Mouse (Mus musculus): ENCODE results near the gene Pcsk4. TPM values are rescaled to one million over a fixed set of nuclear protein-coding genes. Genes with fewer than 3 reads are reported as not detected.
A peak's percentile ranks its signal among the peaks of the same experiment; 100 is the strongest.

Pcsk4 gene
- polyA plus RNA-seq, 1 experiment from 2014 or later = 8.6 TPM

- Histone ChIP-seq H3K4me2 (replicated peaks; ENCODE audit: low read depth, low read length) (no peak overlapping the region), H3K9me3 (ENCODE audit: low read length) (no peaks in the 10 kb centered on the region), H3K27me3 (ENCODE audit: insufficient read depth, low read length) (peaks cover 63% of the 10 kb centered on the region), H3K4me1 (ENCODE audit: insufficient read depth, low read length) (peaks cover 20% of the 10 kb centered on the region), H3K27ac (ENCODE audit: low read length) (no peak overlapping the region), H3K9ac (replicated peaks; ENCODE audit: low read length) (0 out of 2 replicates have a peak overlapping the region, but pooled peaks have one; percentile 22), H3K36me3 (ENCODE audit: insufficient read depth, low read length) (0 out of 2 replicates have a peak, but pooled peaks cover 4% of the 10 kb centered on the region), H3K4me3 (ENCODE audit: low read length) (no peak overlapping the region)
- ATAC-seq (ENCODE audit: low FRiP score, low TSS enrichment) = no peak
- 22% methylated on average over 11 of the region's 11 CpGs for WGBS
Observed at GRCm38 (mm10) chr10:80316359-80316781, 12.9 kb downstream of the Pcsk4 start.

DNA sequence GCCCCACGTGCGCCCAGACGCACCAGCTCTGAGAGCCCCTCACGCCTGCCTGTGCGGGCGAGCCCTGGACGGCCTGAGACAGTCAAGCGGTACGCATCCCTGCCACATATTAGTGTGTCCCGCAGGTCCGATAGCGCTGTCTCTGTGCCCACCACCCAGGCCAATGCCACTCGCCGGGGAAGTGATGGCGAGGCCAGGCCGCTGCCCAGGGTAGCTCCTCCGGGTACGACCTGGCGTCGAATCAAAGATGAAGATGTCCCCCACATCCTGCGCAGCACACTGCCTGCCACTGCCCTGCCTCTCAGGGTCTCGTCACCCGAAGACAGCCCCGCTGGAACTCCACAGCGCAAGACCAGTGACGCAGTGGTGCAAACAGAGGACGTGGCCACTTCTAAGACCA lies 14.0 kb downstream of the Pcsk4 start:
- Histone ChIP-seq H3K27ac (ENCODE audit: low read length) (no peak overlapping the region), H3K4me3 (ENCODE audit: low read length) (no peak overlapping the region), H3K27me3 (ENCODE audit: insufficient read depth, low read length) (peaks cover 67% of the 10 kb centered on the region), H3K4me2 (replicated peaks; ENCODE audit: low read depth, low read length) (no peak overlapping the region), H3K4me1 (ENCODE audit: insufficient read depth, low read length) (peaks cover 20% of the 10 kb centered on the region), H3K9me3 (ENCODE audit: low read length) (no peaks in the 10 kb centered on the region), H3K9ac (replicated peaks; ENCODE audit: low read length) (peak overlapping the region; percentile 23; the same call in 1 of the 2 replicates), H3K36me3 (ENCODE audit: insufficient read depth, low read length) (0 out of 2 replicates have a peak, but pooled peaks cover 4% of the 10 kb centered on the region)
- ATAC-seq (ENCODE audit: low FRiP score, low TSS enrichment) = no peak
- WGBS = 34% methylated on average over 27 of the region's 27 CpGs

GRCm38 (mm10) chr10:80314494-80315001 lies 14.8 kb downstream of the Pcsk4 start:
- Histone ChIP-seq H3K27me3 (ENCODE audit: insufficient read depth, low read length) (peaks cover 68% of the 10 kb centered on the region), H3K4me2 (replicated peaks; ENCODE audit: low read depth, low read length) (no peak overlapping the region), H3K36me3 (ENCODE audit: insufficient read depth, low read length) (0 out of 2 replicates have a peak, but pooled peaks cover 4% of the 10 kb centered on the region), H3K4me3 (ENCODE audit: low read length) (no peak overlapping the region), H3K9me3 (ENCODE audit: low read length) (no peaks in the 10 kb centered on the region), H3K27ac (ENCODE audit: low read length) (no peak overlapping the region), H3K4me1 (ENCODE audit: insufficient read depth, low read length) (peaks cover 16% of the 10 kb centered on the region), H3K9ac (replicated peaks; ENCODE audit: low read length) (no peak overlapping the region; the same call in 1 of the 2 replicates)
- no peak for ATAC-seq (ENCODE audit: low FRiP score, low TSS enrichment)
- WGBS = 42% methylated on average over 16 of the region's 16 CpGs

DNA sequence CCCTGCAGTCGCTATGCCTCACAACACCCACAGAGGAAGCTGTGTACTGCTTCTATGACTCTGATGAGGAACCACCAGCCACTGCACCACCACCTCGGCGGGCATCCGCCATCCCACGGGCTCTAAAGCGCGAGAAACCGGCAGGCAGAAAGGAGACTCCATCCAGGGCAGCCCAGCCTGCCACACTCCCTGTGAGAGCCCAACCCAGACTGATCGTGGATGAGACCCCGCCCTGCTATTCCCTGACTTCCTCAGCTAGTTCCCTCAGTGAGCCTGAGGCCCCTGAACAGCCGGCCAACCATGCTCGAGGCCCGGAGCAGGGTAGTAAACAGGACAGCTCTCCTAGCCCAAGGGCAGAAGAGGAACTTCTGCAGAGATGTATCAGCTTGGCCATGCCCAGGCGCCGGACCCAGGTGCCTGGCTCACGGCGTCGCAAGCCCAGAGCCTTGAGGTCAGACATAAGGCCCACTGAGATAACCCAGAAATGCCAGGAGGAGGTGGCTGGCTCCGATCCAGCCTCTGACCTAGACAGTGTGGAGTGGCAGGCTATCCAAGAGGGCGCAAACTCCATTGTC lies 15.6 kb downstream of the Pcsk4 start:
- Histone ChIP-seq H3K4me2 (replicated peaks; ENCODE audit: low read depth, low read length) (no peak overlapping the region), H3K27me3 (ENCODE audit: insufficient read depth, low read length) (peaks cover 71% of the 10 kb centered on the region), H3K36me3 (ENCODE audit: insufficient read depth, low read length) (no peaks in the 10 kb centered on the region), H3K9ac (replicated peaks; ENCODE audit: low read length) (peak overlapping the region; percentile 31; the same call in 1 of the 2 replicates), H3K9me3 (ENCODE audit: low read length) (no peaks in the 10 kb centered on the region), H3K27ac (ENCODE audit: low read length) (no peak overlapping the region), H3K4me1 (ENCODE audit: insufficient read depth, low read length) (peaks cover 13% of the 10 kb centered on the region; the same call in 1 of the 2 replicates), H3K4me3 (ENCODE audit: low read length) (no peak overlapping the region)
- WGBS = 40% methylated on average over 20 of the region's 20 CpGs
- no peak; the same call in 1 of the 2 replicates for ATAC-seq (ENCODE audit: low FRiP score, low TSS enrichment)

- no peaks in the 10 kb centered on the region for H3K9me3 ChIP-seq (ENCODE audit: low read length)
- H3K4me2 ChIP-seq (replicated peaks; ENCODE audit: low read depth, low read length) = no peak overlapping the region
- H3K4me3 ChIP-seq (ENCODE audit: low read length) = no peak overlapping the region
- no peaks in the 10 kb centered on the region for H3K36me3 ChIP-seq (ENCODE audit: insufficient read depth, low read length)
- peaks cover 13% of the 10 kb centered on the region; the same call in 1 of the 2 replicates for H3K4me1 ChIP-seq (ENCODE audit: insufficient read depth, low read length)
- H3K27ac ChIP-seq (ENCODE audit: low read length) = no peak overlapping the region
- WGBS = 63% methylated on average over 54 of the region's 54 CpGs
- peaks cover 71% of the 10 kb centered on the region for H3K27me3 ChIP-seq (ENCODE audit: insufficient read depth, low read length)
- H3K9ac ChIP-seq (replicated peaks; ENCODE audit: low read length) = 0 out of 2 replicates have a peak overlapping the region, but pooled peaks have one; percentile 16
- no peak for ATAC-seq (ENCODE audit: low FRiP score, low TSS enrichment)
Observed at GRCm38 (mm10) chr10:80312586-80313504, 16.5 kb downstream of the Pcsk4 start.

GRCm38 (mm10) chr10:80311560-80311959 lies 17.7 kb downstream of the Pcsk4 start:
- Histone ChIP-seq H3K4me3 (ENCODE audit: low read length) (no peak overlapping the region), H3K4me2 (replicated peaks; ENCODE audit: low read depth, low read length) (no peak overlapping the region), H3K4me1 (ENCODE audit: insufficient read depth, low read length) (peaks cover 13% of the 10 kb centered on the region; the same call in 1 of the 2 replicates), H3K27me3 (ENCODE audit: insufficient read depth, low read length) (peaks cover 60% of the 10 kb centered on the region), H3K27ac (ENCODE audit: low read length) (no peak overlapping the region), H3K9ac (replicated peaks; ENCODE audit: low read length) (no peak overlapping the region), H3K36me3 (ENCODE audit: insufficient read depth, low read length) (no peaks in the 10 kb centered on the region), H3K9me3 (ENCODE audit: low read length) (no peaks in the 10 kb centered on the region)
- WGBS = 86% methylated on average over 16 of the region's 16 CpGs
- ATAC-seq (ENCODE audit: low FRiP score, low TSS enrichment) = no peak

DNA sequence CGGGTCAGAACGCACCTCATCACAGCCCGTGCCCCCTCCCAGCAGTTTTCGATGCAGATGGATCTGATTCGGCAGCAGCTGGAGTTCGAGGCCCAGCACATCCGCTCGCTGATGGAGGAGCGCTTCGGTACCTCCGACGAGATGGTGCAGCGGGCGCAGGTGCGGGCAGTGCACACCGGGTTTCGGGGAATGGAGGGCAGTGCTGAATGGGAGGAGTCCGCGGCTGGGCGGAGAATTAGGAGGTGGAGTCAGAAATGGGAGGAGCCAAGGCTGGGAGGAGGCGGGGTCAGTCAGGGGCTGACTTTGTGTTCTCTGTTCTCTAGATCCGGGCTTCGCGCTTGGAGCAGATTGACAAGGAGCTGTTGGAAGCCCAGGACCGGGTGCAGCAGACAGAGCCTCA lies 24.4 kb downstream of the Pcsk4 start:
- ATAC-seq (ENCODE audit: low FRiP score, low TSS enrichment) = no peak
- 9% methylated on average over 25 of the region's 25 CpGs for WGBS
- Histone ChIP-seq H3K36me3 (ENCODE audit: insufficient read depth, low read length) (no peaks in the 10 kb centered on the region), H3K27ac (ENCODE audit: low read length) (no peak overlapping the region), H3K4me3 (ENCODE audit: low read length) (peak overlapping the region; percentile 35), H3K4me2 (replicated peaks; ENCODE audit: low read depth, low read length) (peak overlapping the region; percentile 48), H3K9ac (replicated peaks; ENCODE audit: low read length) (peak overlapping the region; percentile 31; the same call in 1 of the 2 replicates), H3K9me3 (ENCODE audit: low read length) (no peaks in the 10 kb centered on the region), H3K4me1 (ENCODE audit: insufficient read depth, low read length) (peaks cover 15% of the 10 kb centered on the region), H3K27me3 (ENCODE audit: insufficient read depth, low read length) (peaks cover 48% of the 10 kb centered on the region)

DNA sequence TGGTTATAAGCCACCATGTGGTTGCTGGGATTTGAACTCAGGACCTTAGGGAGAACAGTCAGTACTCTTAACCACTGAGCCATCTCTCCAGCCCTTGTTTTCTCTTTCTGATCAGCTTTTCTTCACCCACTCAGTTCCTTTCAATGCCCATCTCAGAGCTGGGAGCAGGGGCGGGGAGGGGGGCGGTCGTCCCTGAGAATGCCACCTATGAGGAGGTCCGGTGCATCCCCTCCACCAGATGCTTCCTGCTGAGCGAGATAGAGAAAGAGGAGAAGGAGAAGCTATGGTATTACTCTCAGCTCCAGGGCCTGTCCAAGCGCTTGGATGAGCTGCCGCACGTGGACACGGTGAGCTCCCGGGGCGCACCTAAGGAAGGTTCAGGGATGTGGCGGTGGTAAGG lies 24.8 kb downstream of the Pcsk4 start:
- no peaks in the 10 kb centered on the region for H3K9me3 ChIP-seq (ENCODE audit: low read length)
- peaks cover 50% of the 10 kb centered on the region for H3K27me3 ChIP-seq (ENCODE audit: insufficient read depth, low read length)
- no peak for ATAC-seq (ENCODE audit: low FRiP score, low TSS enrichment)
- H3K4me1 ChIP-seq (ENCODE audit: insufficient read depth, low read length) = peaks cover 15% of the 10 kb centered on the region
- H3K4me3 ChIP-seq (ENCODE audit: low read length) = peak overlapping the region; percentile 35
- peak overlapping the region; percentile 31; the same call in 1 of the 2 replicates for H3K9ac ChIP-seq (replicated peaks; ENCODE audit: low read length)
- H3K4me2 ChIP-seq (replicated peaks; ENCODE audit: low read depth, low read length) = peak overlapping the region; percentile 48
- 21% methylated on average over 12 of the region's 12 CpGs for WGBS
- no peak overlapping the region for H3K27ac ChIP-seq (ENCODE audit: low read length)
- no peaks in the 10 kb centered on the region for H3K36me3 ChIP-seq (ENCODE audit: insufficient read depth, low read length)

DNA sequence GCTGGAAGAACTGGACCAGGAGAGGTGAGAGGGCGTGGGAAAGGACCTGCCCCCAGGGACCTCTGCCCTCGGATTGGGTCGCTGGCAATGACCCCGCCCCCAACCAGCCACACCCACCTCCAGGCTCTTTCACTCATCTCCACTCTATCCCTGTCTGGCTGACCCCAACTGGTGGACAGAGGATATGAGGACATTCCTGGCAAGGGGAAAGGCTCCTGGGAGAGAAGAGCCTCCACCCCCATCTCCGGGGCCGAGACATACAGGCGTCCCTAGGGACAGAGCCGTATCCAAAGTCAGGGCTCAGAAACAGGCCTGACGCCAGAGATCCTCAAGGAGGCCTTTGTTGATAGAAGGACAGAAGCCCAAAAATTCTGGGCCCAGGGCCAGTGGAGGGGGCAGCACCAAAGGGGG lies 26.8 kb downstream of the Pcsk4 start:
- H3K4me1 ChIP-seq (ENCODE audit: insufficient read depth, low read length) = peaks cover 15% of the 10 kb centered on the region
- H3K4me2 ChIP-seq (replicated peaks; ENCODE audit: low read depth, low read length) = peak overlapping the region; percentile 23; the same call in 1 of the 2 replicates
- no peak overlapping the region; the same call in 1 of the 2 replicates for H3K27ac ChIP-seq (ENCODE audit: low read length)
- 16% methylated on average over 9 of the region's 9 CpGs for WGBS
- H3K9me3 ChIP-seq (ENCODE audit: low read length) = no peaks in the 10 kb centered on the region
- H3K36me3 ChIP-seq (ENCODE audit: insufficient read depth, low read length) = no peaks in the 10 kb centered on the region
- H3K4me3 ChIP-seq (ENCODE audit: low read length) = no peak overlapping the region
- peak; percentile 57 for ATAC-seq (ENCODE audit: low FRiP score, low TSS enrichment)
- H3K27me3 ChIP-seq (ENCODE audit: insufficient read depth, low read length) = peaks cover 67% of the 10 kb centered on the region
- no peak overlapping the region for H3K9ac ChIP-seq (replicated peaks; ENCODE audit: low read length)
